Mouse (Mus musculus): ENCODE results near the gene 1110017D15Rik. TPM values are rescaled to one million over a fixed set of nuclear protein-coding genes. Genes with fewer than 3 reads are reported as not detected.

The 1110017D15Rik gene
- not detected for polyA plus RNA-seq (2014; fragmentation: Illumina TruSeq; extraction: RNeasy Lipid Tissue Mini Kit (QIAGEN cat#74804); ENCODE audit: low read depth, low replicate concordance)

GRCm38 (mm10) chr4:41517233-41517632 lies at the start of gene 1110017D15Rik:
TSS of gene 1110017D15Rik (minus strand) at chr4:41517333.

GRCm38 (mm10) chr4:41502986-41503412 lies 14.1 kb downstream of the 1110017D15Rik start, which contains the start of gene AI464131:
TSS of gene AI464131 (minus strand) at chr4:41503076.

GRCm38 (mm10) chr4:41464345-41465286 lies 52.5 kb downstream of the 1110017D15Rik start, which contains the start of the genes Kif24 and Nudt2:
TSS of gene Kif24 (minus strand) at chr4:41464887.
TSS of gene Nudt2 (plus strand) at chr4:41465151.

Other genes starting within 250 kb of the 1110017D15Rik start
- 36.3 TPM for gene Ubap2, start 242.2 kb downstream of the 1110017D15Rik start, polyA plus RNA-seq (2014; fragmentation: Illumina TruSeq; extraction: RNeasy Lipid Tissue Mini Kit (QIAGEN cat#74804); ENCODE audit: low read depth, low replicate concordance)
- gene Dcaf12, start 202.4 kb downstream of the 1110017D15Rik start, polyA plus RNA-seq (2014; fragmentation: Illumina TruSeq; extraction: RNeasy Lipid Tissue Mini Kit (QIAGEN cat#74804); ENCODE audit: low read depth, low replicate concordance): 21.9 TPM
- gene Ubap1, start 168.3 kb downstream of the 1110017D15Rik start, polyA plus RNA-seq (2014; fragmentation: Illumina TruSeq; extraction: RNeasy Lipid Tissue Mini Kit (QIAGEN cat#74804); ENCODE audit: low read depth, low replicate concordance): 38.3 TPM
- 0.08 TPM for gene Kif24, start 52.4 kb downstream of the 1110017D15Rik start, polyA plus RNA-seq (2014; fragmentation: Illumina TruSeq; extraction: RNeasy Lipid Tissue Mini Kit (QIAGEN cat#74804); ENCODE audit: low read depth, low replicate concordance)
- 39.1 TPM for gene Nudt2, start 52.2 kb downstream of the 1110017D15Rik start, polyA plus RNA-seq (2014; fragmentation: Illumina TruSeq; extraction: RNeasy Lipid Tissue Mini Kit (QIAGEN cat#74804); ENCODE audit: low read depth, low replicate concordance)
- 7.1 TPM for gene AI464131, start 14.3 kb downstream of the 1110017D15Rik start, polyA plus RNA-seq (2014; fragmentation: Illumina TruSeq; extraction: RNeasy Lipid Tissue Mini Kit (QIAGEN cat#74804); ENCODE audit: low read depth, low replicate concordance)
- 15.1 TPM for gene Fam219a, start 52.2 kb upstream of the 1110017D15Rik start, polyA plus RNA-seq (2014; fragmentation: Illumina TruSeq; extraction: RNeasy Lipid Tissue Mini Kit (QIAGEN cat#74804); ENCODE audit: low read depth, low replicate concordance)
- 2.3 TPM for gene Dnaic1, start 52.4 kb upstream of the 1110017D15Rik start, polyA plus RNA-seq (2014; fragmentation: Illumina TruSeq; extraction: RNeasy Lipid Tissue Mini Kit (QIAGEN cat#74804); ENCODE audit: low read depth, low replicate concordance)
- gene Enho, start 123.0 kb upstream of the 1110017D15Rik start, polyA plus RNA-seq (2014; fragmentation: Illumina TruSeq; extraction: RNeasy Lipid Tissue Mini Kit (QIAGEN cat#74804); ENCODE audit: low read depth, low replicate concordance): 10.1 TPM
- gene Cntfr, start 179.8 kb upstream of the 1110017D15Rik start, polyA plus RNA-seq (2014; fragmentation: Illumina TruSeq; extraction: RNeasy Lipid Tissue Mini Kit (QIAGEN cat#74804); ENCODE audit: low read depth, low replicate concordance): 6.3 TPM
- gene Il11ra1, start 182.7 kb upstream of the 1110017D15Rik start, polyA plus RNA-seq (2014; fragmentation: Illumina TruSeq; extraction: RNeasy Lipid Tissue Mini Kit (QIAGEN cat#74804); ENCODE audit: low read depth, low replicate concordance): 114 TPM
- 27.5 TPM for gene Rpp25l, start 196.2 kb upstream of the 1110017D15Rik start, polyA plus RNA-seq (2014; fragmentation: Illumina TruSeq; extraction: RNeasy Lipid Tissue Mini Kit (QIAGEN cat#74804); ENCODE audit: low read depth, low replicate concordance)
- gene Dctn3, start 205.8 kb upstream of the 1110017D15Rik start, polyA plus RNA-seq (2014; fragmentation: Illumina TruSeq; extraction: RNeasy Lipid Tissue Mini Kit (QIAGEN cat#74804); ENCODE audit: low read depth, low replicate concordance): 70.5 TPM
- gene Arid3c, start 213.8 kb upstream of the 1110017D15Rik start, polyA plus RNA-seq (2014; fragmentation: Illumina TruSeq; extraction: RNeasy Lipid Tissue Mini Kit (QIAGEN cat#74804); ENCODE audit: low read depth, low replicate concordance): not detected
- gene Galt, start 237.9 kb upstream of the 1110017D15Rik start, polyA plus RNA-seq (2014; fragmentation: Illumina TruSeq; extraction: RNeasy Lipid Tissue Mini Kit (QIAGEN cat#74804); ENCODE audit: low read depth, low replicate concordance): 65.1 TPM
- gene Sigmar1, start 238.8 kb upstream of the 1110017D15Rik start, polyA plus RNA-seq (2014; fragmentation: Illumina TruSeq; extraction: RNeasy Lipid Tissue Mini Kit (QIAGEN cat#74804); ENCODE audit: low read depth, low replicate concordance): 24.3 TPM